Mouse (Mus musculus) brain, embryonic 14.5 days (tissue): ENCODE data around the gene Tead1. TPM values are rescaled to one million over a fixed set of nuclear protein-coding genes. Genes with fewer than 3 reads are reported as not detected.

Source experiments
- DNase-seq: peaks from one replicate; pipeline ENCODE4 v3.0.0-alpha.2; 2011; ENCODE audit warnings: low read depth
- CTCF ChIP-seq: fragments of 200-500 bp; IDR thresholded peaks from 2 replicates; pipeline ENCODE4 v1.5.1; 2012; ENCODE audit warnings: inconsistent platforms, mild to moderate bottlenecking, moderate library complexity, borderline replicate concordance; ENCODE audit not compliant: insufficient read depth, insufficient read length; ENCODE audit errors: extremely low read depth
- POLR2A ChIP-seq: fragments of 200-500 bp; IDR thresholded peaks from 2 replicates; pipeline ENCODE4 v1.6.1; 2012; ENCODE audit warnings: mild to moderate bottlenecking, inconsistent platforms, borderline replicate concordance; ENCODE audit not compliant: poor library complexity, insufficient read depth, insufficient read length, severe bottlenecking; ENCODE audit errors: extremely low read depth
- polyA plus RNA-seq: library from polyadenylated mRNA; depleted of rRNA; stranded (reverse); fragments of >200 nt; gene quantifications from 2 replicates; pipeline ENCODE4 v1.2.3, GENCODE M21; 2012

The Tead1 gene
- polyA plus RNA-seq, 1 experiment, result 27.2 TPM

- DNase-seq, result no peak
- TF ChIP-seq CTCF (no peak), POLR2A (no peak)
Measured at GRCm38 (mm10) chr7:112662398-112663313, 16.5 kb upstream of the Tead1 start.

DNA sequence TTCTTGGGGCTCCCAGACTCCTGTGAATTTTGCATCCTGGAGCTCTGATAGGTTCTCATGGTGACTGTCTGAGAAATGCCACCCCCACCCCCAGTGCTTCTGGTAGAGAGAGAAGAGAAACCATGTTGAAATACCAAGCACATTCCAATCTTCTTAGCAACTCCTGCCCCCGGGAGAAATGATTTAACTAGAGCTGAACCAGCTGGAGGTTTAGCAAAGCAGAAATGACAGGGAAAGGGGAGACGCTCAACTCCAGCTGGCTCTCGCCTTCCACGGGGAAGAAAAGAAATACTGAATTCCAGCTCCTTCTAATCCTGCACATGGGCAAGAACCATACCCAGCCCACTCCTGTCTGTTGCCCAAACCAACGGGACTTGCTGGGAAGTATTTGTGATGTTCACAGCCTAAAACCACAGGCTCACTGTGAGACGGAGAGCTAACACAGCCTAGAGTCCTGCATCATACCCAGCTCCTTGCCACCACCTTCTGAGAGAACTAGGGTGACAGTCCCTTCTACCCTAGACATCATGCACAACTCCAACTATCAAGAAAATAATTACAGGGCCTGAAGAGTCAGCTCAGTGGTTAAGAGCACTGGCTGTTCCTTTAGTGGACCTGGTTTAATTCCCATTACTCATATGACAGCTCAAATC is 15.7 kb upstream of the Tead1 start:
- TF ChIP-seq CTCF, result no peak
- DNase-seq, result peak; percentile 64

DNA sequence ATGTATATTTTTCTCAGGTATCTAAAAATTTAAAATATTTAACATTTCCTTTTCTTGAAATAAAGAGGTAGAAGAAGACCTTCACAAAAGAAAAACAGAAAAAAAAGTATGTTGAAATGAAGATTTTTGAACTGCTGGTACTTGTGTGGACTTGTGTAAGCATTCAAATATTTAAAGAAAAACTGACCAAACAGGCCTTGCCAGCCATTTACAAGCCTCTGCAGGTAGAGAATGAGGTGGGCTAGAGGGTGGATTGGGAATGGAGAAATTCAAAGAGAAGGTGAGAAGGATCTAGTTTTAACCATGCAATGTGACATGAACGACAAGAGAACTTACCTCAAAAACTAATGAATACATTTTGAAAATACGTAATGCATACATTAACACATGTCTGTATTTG is 9.1 kb upstream of the Tead1 start:
- no peak for DNase-seq
- TF ChIP-seq CTCF, result no peak
- no peak for TF ChIP-seq POLR2A

DNA sequence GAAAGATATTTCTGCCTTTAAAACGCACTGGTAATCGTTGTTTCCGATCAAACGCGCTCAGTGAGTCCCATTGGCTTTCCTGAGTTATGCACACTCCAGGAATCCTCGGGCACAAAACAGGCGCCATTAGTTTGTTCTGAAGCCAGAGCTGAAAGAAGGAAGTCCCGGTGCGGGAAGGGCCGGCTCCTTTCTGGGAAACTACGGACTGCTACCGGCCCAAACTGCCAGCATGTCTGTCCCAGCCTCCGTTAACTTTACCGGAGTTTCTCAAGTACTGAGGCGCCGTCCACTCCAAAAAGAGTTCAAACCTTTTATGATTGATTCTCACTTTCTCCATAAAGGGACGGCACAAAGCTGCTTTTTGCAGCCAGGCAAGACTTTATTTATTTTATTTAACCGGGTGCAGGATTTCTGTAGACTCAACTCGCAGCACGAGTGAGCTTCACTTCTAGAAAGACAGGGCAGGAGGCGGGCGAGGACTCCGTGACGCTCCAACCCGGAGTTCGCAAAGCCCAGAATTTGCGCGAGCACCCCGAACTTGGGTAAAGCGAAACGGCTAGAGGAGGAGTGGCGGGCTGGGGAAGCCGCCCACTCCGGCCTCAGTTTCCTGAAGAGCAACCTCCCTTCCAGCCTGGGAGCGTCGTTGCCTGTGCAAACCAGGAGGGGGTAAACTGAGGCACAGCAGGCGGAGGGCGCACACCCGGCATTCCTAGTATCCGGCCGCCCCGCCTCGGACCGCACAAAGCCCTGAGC is 524 bp upstream of the Tead1 start:
- DNase-seq, result peak; percentile 79
- TF ChIP-seq CTCF (no peak), POLR2A (no peak)

GRCm38 (mm10) chr7:112679513-112680245 is 561 bp downstream of the Tead1 start:
- peak; percentile 88 for DNase-seq
- peak; percentile 58 for TF ChIP-seq POLR2A
- no peak for TF ChIP-seq CTCF

- TF ChIP-seq CTCF (no peak), POLR2A (no peak)
- peak; percentile 87 for DNase-seq
Measured at GRCm38 (mm10) chr7:112680498-112681251, 1.6 kb downstream of the Tead1 start.

- DNase-seq, result peak; percentile 81
- TF ChIP-seq CTCF (no peak), POLR2A (no peak)
Measured at GRCm38 (mm10) chr7:112684626-112685561, 5.8 kb downstream of the Tead1 start.

DNA sequence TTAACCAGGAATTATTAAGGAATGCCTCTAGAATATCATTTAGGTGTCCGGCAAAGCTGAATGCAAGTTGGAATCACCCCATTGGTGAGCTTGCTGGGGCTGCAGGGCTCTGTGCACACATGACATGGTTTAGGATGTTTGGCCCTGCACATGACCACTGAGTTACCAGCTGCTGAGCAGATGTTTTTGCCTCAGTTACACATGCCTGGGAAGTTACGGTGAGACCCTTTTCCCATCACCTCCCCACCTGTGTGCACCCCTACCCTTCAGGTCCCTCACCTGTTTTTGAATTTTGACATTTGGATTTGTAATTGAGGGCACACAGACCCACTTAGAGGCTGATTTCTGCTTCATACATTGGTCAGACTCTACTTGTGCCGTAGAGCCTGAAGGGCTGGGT is 6.9 kb downstream of the Tead1 start:
- DNase-seq, result no peak
- TF ChIP-seq POLR2A (no peak), CTCF (no peak)

DNA sequence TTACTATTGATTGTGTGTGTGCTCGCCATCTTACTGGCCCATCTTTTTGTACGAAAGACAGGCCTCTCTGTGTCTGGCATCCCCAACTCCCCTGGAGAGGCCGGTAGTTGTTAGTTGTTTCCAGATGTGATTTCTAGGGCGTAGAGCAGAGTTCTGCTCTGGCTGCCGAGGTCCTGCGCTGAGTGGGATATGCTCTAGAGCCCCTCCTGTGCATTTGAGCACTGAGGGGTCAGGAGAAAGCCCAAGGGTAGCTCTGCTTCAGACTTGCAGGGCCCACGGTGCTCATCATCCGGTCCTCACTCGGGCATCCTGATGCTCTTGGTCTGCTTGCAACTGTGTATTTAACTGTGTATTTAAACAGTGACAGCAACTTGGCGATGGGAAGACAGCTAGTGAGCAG is 7.5 kb downstream of the Tead1 start:
- DNase-seq, result no peak
- TF ChIP-seq CTCF (no peak), POLR2A (no peak)
